Mouse (Mus musculus) heart, embryonic 14.5 days (tissue): ENCODE results near the gene Zxdb. TPM values are rescaled to one million over a fixed set of nuclear protein-coding genes. Genes with fewer than 3 reads are reported as not detected.
"Not testable (repeated sequence)": the region's sequence is repeated elsewhere in the genome, so short reads cannot be mapped to it uniquely, and the experiment has no call there.

ENCODE experiments used
- ATAC-seq: fragments of 200-750 bp; cut with Nextera tagmentation; 2 replicates; pipeline ENCODE4 v1.8.0; 2017; ENCODE audit warnings: low read depth, moderate TSS enrichment; ENCODE audit not compliant: insufficient number of reproducible peaks, insufficient read depth, low FRiP score
- H3K27ac ChIP-seq, 2 experiments: fragments of 200-500 bp in 1 of 2; fragments of 300-500 bp in 1 of 2; sonication (generic) in 1 of 2; replicated peaks in 1 of 2; 2 replicates each; pipeline ENCODE4 v1.5.1; 2012 to 2014; ENCODE audit warnings: low read depth in 2 of 2, low read length in 2 of 2, control low read depth in 1 of 2, mild to moderate bottlenecking in 1 of 2, mixed read lengths in 1 of 2; ENCODE audit not compliant: control insufficient read depth in 1 of 2, insufficient read depth in 1 of 2
- H3K27me3 ChIP-seq: fragments of 300-500 bp; sonication (generic); 2 replicates; pipeline ENCODE4 v1.6.1; 2014; ENCODE audit warnings: mild to moderate bottlenecking, low read length, control low read depth; ENCODE audit not compliant: control insufficient read depth, insufficient read depth
- H3K36me3 ChIP-seq: fragments of 300-500 bp; sonication (generic); 2 replicates; pipeline ENCODE4 v1.6.1; 2014; ENCODE audit warnings: mild to moderate bottlenecking, control low read depth, low read length, mixed read lengths; ENCODE audit not compliant: control insufficient read depth, insufficient read depth
- H3K4me1 ChIP-seq, 2 experiments: fragments of 200-500 bp in 1 of 2; fragments of 300-500 bp in 1 of 2; sonication (generic) in 1 of 2; 2 replicates each; pipeline ENCODE4 v1.6.1; 2012 to 2014; ENCODE audit warnings: low read length in 2 of 2, control low read depth in 1 of 2, mixed read lengths in 1 of 2; ENCODE audit not compliant: control insufficient read depth in 2 of 2, insufficient read depth in 2 of 2
- H3K4me2 ChIP-seq: fragments of 300-500 bp; sonication (generic); 2 replicates; pipeline ENCODE4 v1.6.1; 2014; ENCODE audit warnings: mild to moderate bottlenecking, low read length
- H3K4me3 ChIP-seq, 2 experiments: fragments of 200-500 bp in 1 of 2; fragments of 300-500 bp in 1 of 2; sonication (generic) in 1 of 2; 2 replicates each; pipeline ENCODE4 v1.5.1; 2012 to 2014; ENCODE audit warnings: low read length in 2 of 2, mild to moderate bottlenecking in 2 of 2, control low read depth in 1 of 2, low read depth in 1 of 2, moderate library complexity in 1 of 2; ENCODE audit not compliant: control insufficient read depth in 1 of 2, insufficient read depth in 1 of 2
- H3K9ac ChIP-seq: fragments of 300-500 bp; sonication (generic); 2 replicates; pipeline ENCODE4 v1.6.1; 2014; ENCODE audit warnings: mild to moderate bottlenecking, low read length
- H3K9me3 ChIP-seq: fragments of 300-500 bp; sonication (generic); 2 replicates; pipeline ENCODE4 v1.6.1; 2016; ENCODE audit warnings: low read length, control low read depth; ENCODE audit not compliant: control insufficient read depth
- WGBS: fragments of 180-500 bp; shearing (Covaris S2); extraction: QIAGEN DNeasy Blood & Tissue Kit; methylation state at CpG from one replicate; pipeline ENCODE4 v1.1.7; 2014; 5-methylcytosine and 5-hydroxymethylcytosine counted together
- polyA plus RNA-seq: library from polyadenylated mRNA; unstranded; fragments of >200 nt; fragmentation: Nextera tagmentation; extraction: Ambion mirVana; gene quantifications from 2 replicates; pipeline ENCODE4 v1.2.1, GENCODE M21; 2014

Gene Zxdb
- polyA plus RNA-seq, 1 experiment from 2014 or later, result 1.4 TPM

GRCm38 (mm10) chrX:94725627-94726083, 1.3 kb downstream of the Zxdb start:
- ATAC-seq, result peak; percentile 27
- no CpG with 5 or more reads among the region's 41 CpGs for WGBS
- not testable (repeated sequence) for H3K4me1 ChIP-seq, H3K9me3 ChIP-seq, H3K27me3 ChIP-seq, H3K4me3 ChIP-seq, H3K27ac ChIP-seq, H3K36me3 ChIP-seq, H3K9ac ChIP-seq, H3K4me2 ChIP-seq

DNA sequence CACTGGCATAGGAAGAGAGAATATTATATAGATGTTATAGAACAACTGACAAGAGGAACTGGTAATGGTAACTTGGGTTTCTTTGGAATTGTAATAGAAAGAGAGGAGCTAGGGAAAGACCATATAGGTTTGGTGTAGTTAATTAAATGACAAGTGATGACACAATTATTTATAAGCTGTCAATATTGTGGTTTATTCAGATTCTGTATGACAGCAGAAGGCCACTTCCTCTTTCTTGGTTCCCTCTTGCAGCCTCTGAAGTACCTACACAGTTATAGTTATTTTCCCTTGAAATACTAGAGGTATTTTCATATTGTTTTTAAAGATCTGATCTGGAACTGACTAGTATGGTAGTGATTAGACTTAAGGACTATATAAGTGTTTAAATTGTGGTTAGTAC, 7.2 kb downstream of the Zxdb start:
- ATAC-seq, result no peak
- Histone ChIP-seq H3K9ac (no peak overlapping the region), H3K4me3 (no peak overlapping the region), H3K27ac (no peak overlapping the region), H3K4me1 (no peaks in the 10 kb centered on the region), H3K36me3 (no peaks in the 10 kb centered on the region), H3K4me2 (no peak overlapping the region), H3K9me3 (no peaks in the 10 kb centered on the region), H3K27me3 (no peaks in the 10 kb centered on the region)

GRCm38 (mm10) chrX:94753733-94754132, 29.4 kb downstream of the Zxdb start:
- H3K27ac ChIP-seq, result no peak overlapping the region
- H3K36me3 ChIP-seq, result no peaks in the 10 kb centered on the region
- no peak for ATAC-seq
- no peaks in the 10 kb centered on the region for H3K4me1 ChIP-seq
- 68% methylated on average over 5 of the region's 5 CpGs for WGBS
- H3K4me2 ChIP-seq, result no peak overlapping the region
- no peak overlapping the region for H3K9ac ChIP-seq
- no peaks in the 10 kb centered on the region for H3K9me3 ChIP-seq
- no peak overlapping the region for H3K4me3 ChIP-seq
- no peaks in the 10 kb centered on the region for H3K27me3 ChIP-seq

GRCm38 (mm10) chrX:94759959-94760358, 35.6 kb downstream of the Zxdb start:
- no peak overlapping the region for H3K9ac ChIP-seq
- no peaks in the 10 kb centered on the region for H3K4me1 ChIP-seq
- H3K36me3 ChIP-seq, result no peaks in the 10 kb centered on the region
- no peak for ATAC-seq
- no peak overlapping the region for H3K27ac ChIP-seq
- H3K27me3 ChIP-seq, result no peaks in the 10 kb centered on the region
- no peaks in the 10 kb centered on the region for H3K9me3 ChIP-seq
- H3K4me3 ChIP-seq, result no peak overlapping the region
- H3K4me2 ChIP-seq, result no peak overlapping the region
- WGBS, result 32% methylated on average over 1 of the region's 1 CpGs

- Histone ChIP-seq H3K9me3 (no peaks in the 10 kb centered on the region), H3K4me3 (no peak overlapping the region), H3K9ac (no peak overlapping the region), H3K27me3 (no peaks in the 10 kb centered on the region), H3K36me3 (no peaks in the 10 kb centered on the region), H3K4me1 (no peaks in the 10 kb centered on the region), H3K4me2 (no peak overlapping the region), H3K27ac (no peak overlapping the region)
- WGBS, result 91% methylated on average over 34 of the region's 34 CpGs
- ATAC-seq, result no peak
Observed at GRCm38 (mm10) chrX:94773876-94774275, 49.5 kb downstream of the Zxdb start.

Other genes starting within 250 kb of the Zxdb start
- gene Maged1, start 182.4 kb upstream of the Zxdb start, polyA plus RNA-seq, result 476 and 520 TPM in 2 replicates
- 3.4 and 3.6 TPM in 2 replicates for gene Gspt2, start 88.5 kb upstream of the Zxdb start, polyA plus RNA-seq